Mouse (Mus musculus): Measurements from ENCODE around the gene Ppat. TPM values are rescaled to one million over a fixed set of nuclear protein-coding genes. Genes with fewer than 3 reads are reported as not detected.

Gene Ppat
- total RNA-seq (2012; rRNA removed) = 62.9 and 90.3 TPM in 2 replicates

DNA sequence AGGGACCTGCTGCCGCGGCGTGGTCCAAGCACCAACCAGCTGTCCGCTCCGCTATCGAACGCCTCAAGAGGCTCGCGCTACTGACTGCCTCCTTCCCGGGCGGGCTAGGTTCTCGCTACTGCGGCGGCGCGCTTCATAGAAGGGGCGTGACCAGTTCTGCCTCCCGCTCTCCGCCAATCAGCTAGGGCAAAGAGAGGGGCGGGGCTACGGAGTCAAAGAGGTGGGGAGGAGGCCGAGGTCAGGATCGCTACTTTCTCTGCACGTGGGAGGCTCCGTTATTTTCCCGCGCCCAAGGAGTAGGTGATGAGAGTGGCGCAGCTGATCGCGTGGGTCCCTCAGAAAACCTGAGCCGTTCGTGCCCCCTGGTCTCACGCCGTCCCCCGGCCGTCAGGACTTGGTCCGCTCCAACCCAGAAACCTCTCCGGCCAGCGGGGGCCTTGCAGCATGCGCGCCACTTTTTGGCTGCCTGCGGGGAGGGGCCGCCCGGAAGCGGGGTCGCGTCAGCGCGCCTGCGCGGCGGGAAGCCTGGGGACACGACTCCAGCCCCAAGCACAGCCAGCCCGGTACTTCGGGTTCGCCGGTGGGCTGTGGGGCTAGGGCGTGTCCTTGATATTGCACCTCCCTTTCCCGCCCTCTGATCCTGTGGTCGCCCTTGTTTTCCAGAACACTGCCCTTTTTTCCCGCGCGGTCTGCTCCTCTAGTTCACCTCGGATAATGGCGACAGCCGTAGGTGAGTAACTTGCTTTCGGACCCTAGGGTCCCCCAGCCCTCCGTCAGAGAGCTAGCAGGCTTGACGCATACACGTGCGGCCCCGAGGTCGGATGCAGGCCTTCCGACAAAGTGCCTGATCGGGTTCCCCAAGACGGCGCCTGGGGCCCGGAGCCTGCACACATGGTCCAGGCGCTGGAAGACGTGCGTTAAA, at the start of gene Ppat, which contains the start of gene Paics:
Gene Ppat (minus strand): TSS at position 473 of the 922 bp plus-strand sequence.
Gene Paics (plus strand): TSS at position 202 of the 922 bp plus-strand sequence.
- TF ChIP-seq ZC3H11A (IDR thresholded peaks at IDR 0.05; ENCODE audit: borderline replicate concordance, low read depth, low read length) (0 out of 2 replicates have a peak, but pooled peaks have one; percentile 23), HCFC1 (IDR thresholded peaks at IDR 0.05; ENCODE audit: borderline replicate concordance, insufficient read depth, low read length) (peak; percentile 74; the same call in 1 of the 2 replicates), CHD2 (IDR thresholded peaks at IDR 0.05; ENCODE audit: low read depth, low read length) (no peak), ZNF384 (IDR thresholded peaks at IDR 0.05; ENCODE audit: low read depth, low read length) (no peak)
- Histone ChIP-seq H3K9me3 (ENCODE audit: control insufficient read depth, insufficient read depth, low read depth, low read length) (no peaks in the 10 kb centered on the region), H3K4me1 (ENCODE audit: control insufficient read depth in 2 of 2, insufficient read depth in 2 of 2, low read length in 2 of 2, poor library complexity in 1 of 2) (peaks cover 3 to 11% of the 10 kb centered on the region in 2 experiments; a peak in 2 of 4 replicates), H3K36me3 (ENCODE audit: control insufficient read depth, insufficient read depth, low read length, poor library complexity, severe bottlenecking) (peaks cover 17% of the 10 kb centered on the region), H3K4me3 (ENCODE audit: insufficient read depth in 1 of 2, low read depth in 1 of 2, low read length in 2 of 2, poor library complexity in 1 of 2, severe bottlenecking in 1 of 2) (peak within 1 kb of the TSS; percentile 83 to 88), H3K9ac (ENCODE audit: insufficient read depth, low read depth, low read length, poor library complexity, severe bottlenecking) (peak within 1 kb of the TSS; percentile 92), H3K27ac (ENCODE audit: insufficient read depth, low read depth, low read length, poor library complexity, severe bottlenecking) (peak within 1 kb of the TSS; percentile 91)
- peak; percentile 98 for DNase-seq (ENCODE audit: low read depth, low spot score)
- in situ Hi-C loops (cut with MboI; ENCODE audit: low sequenced_read_pairs in 2 of 2, unreplicated experiment in 2 of 2) = no loop called here

DNA sequence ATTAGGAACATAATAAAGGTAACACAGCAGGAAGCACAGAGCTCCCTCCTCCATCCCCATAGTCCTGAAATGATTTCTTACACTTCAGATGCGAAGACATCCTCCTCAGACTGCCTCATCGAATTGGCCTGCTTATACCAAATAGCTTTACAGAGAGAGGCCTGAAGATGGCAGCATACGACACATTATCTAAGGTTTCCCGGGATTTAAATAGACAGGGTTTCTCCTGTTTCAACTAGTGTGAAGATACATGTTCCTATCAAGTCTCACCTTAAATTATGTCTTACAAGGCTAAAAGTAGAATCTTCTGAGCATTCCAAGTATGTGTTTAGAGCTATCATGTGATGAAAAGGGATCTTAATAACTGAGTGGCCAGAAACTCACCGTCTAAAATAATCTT, 47.0 kb upstream of the Ppat start:
- TF ChIP-seq ZNF384 (IDR thresholded peaks at IDR 0.05; ENCODE audit: low read depth, low read length) = no peak
- TF ChIP-seq MAFK (IDR thresholded peaks at IDR 0.05; ENCODE audit: insufficient read depth, low read depth, low read length) = no peak
- TF ChIP-seq HCFC1 (IDR thresholded peaks at IDR 0.05; ENCODE audit: borderline replicate concordance, insufficient read depth, low read length) = no peak
- TF ChIP-seq CHD2 (IDR thresholded peaks at IDR 0.05; ENCODE audit: low read depth, low read length) = no peak
- TF ChIP-seq ZC3H11A (IDR thresholded peaks at IDR 0.05; ENCODE audit: borderline replicate concordance, low read depth, low read length) = no peak
- Histone ChIP-seq H3K9me3 (ENCODE audit: control insufficient read depth, insufficient read depth, low read depth, low read length) (no peaks in the 10 kb centered on the region), H3K4me1 (ENCODE audit: control insufficient read depth in 2 of 2, insufficient read depth in 2 of 2, low read length in 2 of 2, poor library complexity in 1 of 2) (0 out of 4 replicates have a peak, but pooled peaks cover 0 to 2% of the 10 kb centered on the region in 2 experiments), H3K9ac (ENCODE audit: insufficient read depth, low read depth, low read length, poor library complexity, severe bottlenecking) (no peak overlapping the region), H3K4me3 (ENCODE audit: insufficient read depth in 1 of 2, low read depth in 1 of 2, low read length in 2 of 2, poor library complexity in 1 of 2, severe bottlenecking in 1 of 2) (no peak overlapping the region), H3K36me3 (ENCODE audit: control insufficient read depth, insufficient read depth, low read length, poor library complexity, severe bottlenecking) (peaks cover 12% of the 10 kb centered on the region), H3K27ac (ENCODE audit: insufficient read depth, low read depth, low read length, poor library complexity, severe bottlenecking) (no peak overlapping the region)
- peak; percentile 30 for DNase-seq (ENCODE audit: low read depth, low spot score)
- in situ Hi-C loops (cut with MboI; ENCODE audit: low sequenced_read_pairs in 2 of 2, unreplicated experiment in 2 of 2) = loop anchor here in 1 of 2 experiments (10.0 kb wide), 1 partner anchor 216 kb away; the partner anchor contains the start of gene Spink2

GRCm38 (mm10) chr5:76993174-76993814, 41.9 kb upstream of the Ppat start:
- Histone ChIP-seq H3K9ac (ENCODE audit: insufficient read depth, low read depth, low read length, poor library complexity, severe bottlenecking) (no peak overlapping the region), H3K9me3 (ENCODE audit: control insufficient read depth, insufficient read depth, low read depth, low read length) (no peaks in the 10 kb centered on the region), H3K4me1 (ENCODE audit: control insufficient read depth in 2 of 2, insufficient read depth in 2 of 2, low read length in 2 of 2, poor library complexity in 1 of 2) (no peaks in the 10 kb centered on the region), H3K27ac (ENCODE audit: insufficient read depth, low read depth, low read length, poor library complexity, severe bottlenecking) (no peak overlapping the region), H3K36me3 (ENCODE audit: control insufficient read depth, insufficient read depth, low read length, poor library complexity, severe bottlenecking) (peaks cover 27% of the 10 kb centered on the region), H3K4me3 (ENCODE audit: insufficient read depth in 1 of 2, low read depth in 1 of 2, low read length in 2 of 2, poor library complexity in 1 of 2, severe bottlenecking in 1 of 2) (no peak overlapping the region)
- DNase-seq (ENCODE audit: low read depth, low spot score) = no peak
- TF ChIP-seq ZNF384 (IDR thresholded peaks at IDR 0.05; ENCODE audit: low read depth, low read length) (no peak), MAFK (IDR thresholded peaks at IDR 0.05; ENCODE audit: insufficient read depth, low read depth, low read length) (no peak), HCFC1 (IDR thresholded peaks at IDR 0.05; ENCODE audit: borderline replicate concordance, insufficient read depth, low read length) (no peak), CHD2 (IDR thresholded peaks at IDR 0.05; ENCODE audit: low read depth, low read length) (no peak), ZC3H11A (IDR thresholded peaks at IDR 0.05; ENCODE audit: borderline replicate concordance, low read depth, low read length) (no peak)
- in situ Hi-C loops (cut with MboI; ENCODE audit: low sequenced_read_pairs in 2 of 2, unreplicated experiment in 2 of 2) = loop anchor here in 1 of 2 experiments (10.0 kb wide), 1 partner anchor 222 kb away; the partner anchor contains the start of gene Spink2

GRCm38 (mm10) chr5:76990789-76991188, 39.4 kb upstream of the Ppat start:
- DNase-seq (ENCODE audit: low read depth, low spot score) = no peak
- Histone ChIP-seq H3K9me3 (ENCODE audit: control insufficient read depth, insufficient read depth, low read depth, low read length) (no peaks in the 10 kb centered on the region), H3K4me3 (ENCODE audit: insufficient read depth in 1 of 2, low read depth in 1 of 2, low read length in 2 of 2, poor library complexity in 1 of 2, severe bottlenecking in 1 of 2) (no peak overlapping the region), H3K9ac (ENCODE audit: insufficient read depth, low read depth, low read length, poor library complexity, severe bottlenecking) (no peak overlapping the region), H3K27ac (ENCODE audit: insufficient read depth, low read depth, low read length, poor library complexity, severe bottlenecking) (no peak overlapping the region), H3K4me1 (ENCODE audit: control insufficient read depth in 2 of 2, insufficient read depth in 2 of 2, low read length in 2 of 2, poor library complexity in 1 of 2) (no peaks in the 10 kb centered on the region), H3K36me3 (ENCODE audit: control insufficient read depth, insufficient read depth, low read length, poor library complexity, severe bottlenecking) (peaks cover 17% of the 10 kb centered on the region)
- in situ Hi-C loops (cut with MboI; ENCODE audit: low sequenced_read_pairs in 2 of 2, unreplicated experiment in 2 of 2) = loop anchor here in 1 of 2 experiments (10.0 kb wide), 1 partner anchor 224 kb away; the partner anchor contains the start of gene Spink2
- no peak for TF ChIP-seq MAFK (IDR thresholded peaks at IDR 0.05; ENCODE audit: insufficient read depth, low read depth, low read length)
- TF ChIP-seq HCFC1 (IDR thresholded peaks at IDR 0.05; ENCODE audit: borderline replicate concordance, insufficient read depth, low read length) = no peak
- TF ChIP-seq ZC3H11A (IDR thresholded peaks at IDR 0.05; ENCODE audit: borderline replicate concordance, low read depth, low read length) = no peak
- TF ChIP-seq CHD2 (IDR thresholded peaks at IDR 0.05; ENCODE audit: low read depth, low read length) = no peak
- TF ChIP-seq ZNF384 (IDR thresholded peaks at IDR 0.05; ENCODE audit: low read depth, low read length) = no peak
